Mouse (Mus musculus): ENCODE results near the gene Gpr39. TPM values are rescaled to one million over a fixed set of nuclear protein-coding genes. Genes with fewer than 3 reads are reported as not detected.

Gpr39 gene
- total and polyA plus RNA-seq, 2 experiments from 2014 or later = 0.21 to 0.24 TPM

DNA sequence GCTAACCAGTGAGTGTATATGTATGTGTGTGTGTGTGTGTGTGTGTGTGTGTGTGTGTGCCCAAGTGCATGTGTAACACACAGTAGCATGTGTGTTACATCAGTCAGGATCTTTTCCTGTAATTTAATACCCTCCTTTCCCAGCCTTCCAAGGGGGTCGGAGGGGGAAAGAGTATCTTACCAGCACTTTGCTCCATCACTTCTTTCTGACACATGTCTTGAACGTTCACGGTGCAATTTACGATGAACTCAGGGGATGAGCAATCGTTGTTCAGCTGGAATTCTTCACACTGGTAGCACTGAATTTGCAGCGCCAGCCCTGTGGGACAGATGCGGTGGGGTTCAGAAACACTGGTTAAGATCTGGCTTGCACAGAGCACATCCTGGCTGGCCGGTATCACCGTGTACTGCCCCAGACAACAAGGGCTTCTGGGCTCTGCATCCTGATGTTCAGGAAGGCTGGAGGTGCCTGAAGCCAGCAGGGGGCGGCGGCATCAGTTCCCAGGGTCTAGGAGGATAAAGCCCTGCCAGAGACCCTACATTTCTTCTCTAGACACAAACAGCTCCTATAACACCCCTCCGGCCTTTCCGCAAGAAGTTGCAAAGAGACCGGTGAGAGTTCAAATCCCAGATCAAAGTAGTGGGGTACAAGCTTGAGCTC lies 233.5 kb downstream of the Gpr39 start:
- peak overlapping the region; percentile 99 for H3K4me2 ChIP-seq (ENCODE audit: low read depth, low read length)
- no peaks in the 10 kb centered on the region for H3K36me3 ChIP-seq (ENCODE audit: insufficient read depth, low read length)
- H3K4me3 ChIP-seq (ENCODE audit: low read length) = peak overlapping the region; percentile 59
- no peaks in the 10 kb centered on the region; the same call in 1 of the 2 replicates for H3K27me3 ChIP-seq (ENCODE audit: insufficient read depth, low read length)
- ATAC-seq (0 out of 2 replicates have a peak, but pooled peaks have one; percentile 22), DNase-seq (ENCODE audit: low spot score) (peak; percentile 63)
- no peaks in the 10 kb centered on the region for H3K9me3 ChIP-seq (ENCODE audit: low read length)
- 10% methylated on average over 14 of the region's 14 CpGs for WGBS
- H3K9ac ChIP-seq (replicated peaks; ENCODE audit: low read length) = no peak overlapping the region; the same call in 1 of the 2 replicates
- H3K27ac ChIP-seq = no peak overlapping the region
- peak; percentile 64 for TF ChIP-seq CTCF (IDR thresholded peaks at IDR 0.05; ENCODE audit: low read depth)
- 0 out of 2 replicates have a peak, but pooled peaks cover 5% of the 10 kb centered on the region for H3K4me1 ChIP-seq (ENCODE audit: insufficient read depth, low read length)

DNA sequence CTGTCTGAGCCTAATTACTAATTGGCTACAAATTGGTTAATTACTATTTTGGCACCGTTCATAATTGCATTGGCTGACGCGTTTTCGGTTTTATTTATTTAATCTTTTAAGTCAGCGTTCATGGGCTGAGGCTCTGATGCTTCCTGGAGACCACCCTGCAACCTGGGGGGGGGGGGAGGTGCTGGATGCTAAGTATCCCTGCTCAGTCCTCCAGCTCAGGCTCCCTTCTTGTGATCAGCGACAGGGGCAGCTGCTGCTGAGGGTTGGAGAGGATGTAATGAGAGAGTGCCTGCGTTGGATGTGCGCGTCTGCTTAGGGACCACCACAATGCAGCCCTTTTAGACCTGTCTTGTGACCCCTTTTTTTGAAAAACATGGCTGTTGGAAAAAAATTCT lies 234.1 kb downstream of the Gpr39 start:
- Histone ChIP-seq H3K9ac (replicated peaks; ENCODE audit: low read length) (peak overlapping the region; percentile 56; the same call in 1 of the 2 replicates), H3K4me2 (ENCODE audit: low read depth, low read length) (peak overlapping the region; percentile 99), H3K36me3 (ENCODE audit: insufficient read depth, low read length) (no peaks in the 10 kb centered on the region), H3K27ac (no peak overlapping the region), H3K27me3 (ENCODE audit: insufficient read depth, low read length) (no peaks in the 10 kb centered on the region; the same call in 1 of the 2 replicates), H3K4me3 (ENCODE audit: low read length) (peak overlapping the region; percentile 59), H3K4me1 (ENCODE audit: insufficient read depth, low read length) (0 out of 2 replicates have a peak, but pooled peaks cover 5% of the 10 kb centered on the region), H3K9me3 (ENCODE audit: low read length) (no peaks in the 10 kb centered on the region)
- DNase-seq (ENCODE audit: low spot score) (peak; percentile 27), ATAC-seq (peak; percentile 24; the same call in 1 of the 2 replicates)
- 1% methylated on average over 9 of the region's 9 CpGs for WGBS
- no peak for TF ChIP-seq CTCF (IDR thresholded peaks at IDR 0.05; ENCODE audit: low read depth)

DNA sequence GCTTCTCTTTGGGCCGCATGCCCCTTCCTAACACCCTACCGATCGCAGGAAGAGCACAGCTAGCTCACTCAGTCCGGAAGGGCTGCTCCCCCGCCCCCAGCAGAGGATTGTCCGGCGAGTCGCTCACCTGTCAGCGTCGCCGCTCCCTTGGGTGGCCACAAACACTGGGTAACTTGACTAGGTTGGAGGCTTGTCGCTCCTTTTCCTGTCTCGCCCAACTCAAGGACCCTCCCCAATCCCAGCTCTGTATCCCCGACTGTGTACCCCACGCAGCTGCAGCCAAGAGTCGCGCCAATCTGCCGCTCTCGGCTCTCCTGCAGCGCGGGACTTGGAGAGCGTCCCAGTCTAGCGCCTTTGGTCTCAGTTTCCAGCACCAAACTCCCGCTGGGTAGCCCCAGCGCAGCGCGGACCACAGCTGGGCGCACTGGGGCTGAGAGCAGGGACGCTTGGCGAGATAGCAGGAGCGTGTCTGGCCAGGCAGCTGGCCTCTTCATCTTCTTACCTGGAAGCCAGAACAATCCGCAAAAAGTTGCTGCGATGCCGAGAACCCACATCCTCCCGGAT lies 234.6 kb downstream of the Gpr39 start:
- peak overlapping the region; percentile 64 for H3K27ac ChIP-seq
- no peak; the same call in 1 of the 2 replicates for TF ChIP-seq CTCF (IDR thresholded peaks at IDR 0.05; ENCODE audit: low read depth)
- under 1% methylated on average over 35 of the region's 35 CpGs for WGBS
- H3K9me3 ChIP-seq (ENCODE audit: low read length) = no peaks in the 10 kb centered on the region
- peak overlapping the region; percentile 59 for H3K4me3 ChIP-seq (ENCODE audit: low read length)
- H3K4me1 ChIP-seq (ENCODE audit: insufficient read depth, low read length) = 0 out of 2 replicates have a peak, but pooled peaks cover 5% of the 10 kb centered on the region
- H3K36me3 ChIP-seq (ENCODE audit: insufficient read depth, low read length) = no peaks in the 10 kb centered on the region
- DNase-seq (ENCODE audit: low spot score) (peak; percentile 58), ATAC-seq (peak; percentile 73)
- H3K27me3 ChIP-seq (ENCODE audit: insufficient read depth, low read length) = no peaks in the 10 kb centered on the region; the same call in 1 of the 2 replicates
- H3K9ac ChIP-seq (replicated peaks; ENCODE audit: low read length) = peak overlapping the region; percentile 56
- peak overlapping the region; percentile 99 for H3K4me2 ChIP-seq (ENCODE audit: low read depth, low read length)

DNA sequence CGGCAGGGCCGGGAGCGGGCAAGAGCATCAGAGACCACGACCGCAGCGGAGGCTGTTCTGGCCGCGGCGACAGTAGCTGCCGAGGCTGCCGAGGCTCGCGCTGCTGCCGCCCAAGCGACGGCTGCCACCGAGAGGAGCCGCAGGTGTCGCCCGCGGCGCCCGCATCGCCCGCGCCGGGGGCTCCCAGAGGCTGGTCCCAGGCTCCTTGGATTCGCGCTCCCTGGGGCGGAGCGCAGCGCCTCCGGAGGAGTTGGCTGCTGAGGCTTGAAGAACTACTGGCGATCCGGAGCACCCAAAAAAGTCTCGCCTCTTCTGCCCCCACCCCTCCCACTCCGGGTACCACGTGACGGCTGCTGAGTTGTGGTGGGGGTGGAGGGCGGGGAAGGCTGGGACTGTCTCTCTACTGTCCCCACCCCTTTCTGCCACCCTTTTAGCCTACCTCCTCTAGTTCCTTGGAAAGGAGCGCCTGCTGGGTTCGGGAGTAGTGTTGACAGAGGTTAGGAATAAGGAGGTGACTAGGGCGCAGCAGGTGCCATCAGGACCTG lies 235.2 kb downstream of the Gpr39 start:
- WGBS = 0% methylated on average over 21 of the region's 43 CpGs
- ATAC-seq = peak; percentile 68
- H3K9ac ChIP-seq (replicated peaks; ENCODE audit: low read length) = peak overlapping the region; percentile 56
- 0 out of 2 replicates have a peak, but pooled peaks cover 5% of the 10 kb centered on the region for H3K4me1 ChIP-seq (ENCODE audit: insufficient read depth, low read length)
- H3K9me3 ChIP-seq (ENCODE audit: low read length) = no peaks in the 10 kb centered on the region
- TF ChIP-seq CTCF (IDR thresholded peaks at IDR 0.05; ENCODE audit: low read depth) = no peak
- H3K4me3 ChIP-seq (ENCODE audit: low read length) = peak overlapping the region; percentile 59
- DNase-seq (ENCODE audit: low spot score) = peak; percentile 59
- no peaks in the 10 kb centered on the region for H3K36me3 ChIP-seq (ENCODE audit: insufficient read depth, low read length)
- peak overlapping the region; percentile 64 for H3K27ac ChIP-seq
- H3K27me3 ChIP-seq (ENCODE audit: insufficient read depth, low read length) = no peaks in the 10 kb centered on the region; the same call in 1 of the 2 replicates
- peak overlapping the region; percentile 99 for H3K4me2 ChIP-seq (ENCODE audit: low read depth, low read length)

DNA sequence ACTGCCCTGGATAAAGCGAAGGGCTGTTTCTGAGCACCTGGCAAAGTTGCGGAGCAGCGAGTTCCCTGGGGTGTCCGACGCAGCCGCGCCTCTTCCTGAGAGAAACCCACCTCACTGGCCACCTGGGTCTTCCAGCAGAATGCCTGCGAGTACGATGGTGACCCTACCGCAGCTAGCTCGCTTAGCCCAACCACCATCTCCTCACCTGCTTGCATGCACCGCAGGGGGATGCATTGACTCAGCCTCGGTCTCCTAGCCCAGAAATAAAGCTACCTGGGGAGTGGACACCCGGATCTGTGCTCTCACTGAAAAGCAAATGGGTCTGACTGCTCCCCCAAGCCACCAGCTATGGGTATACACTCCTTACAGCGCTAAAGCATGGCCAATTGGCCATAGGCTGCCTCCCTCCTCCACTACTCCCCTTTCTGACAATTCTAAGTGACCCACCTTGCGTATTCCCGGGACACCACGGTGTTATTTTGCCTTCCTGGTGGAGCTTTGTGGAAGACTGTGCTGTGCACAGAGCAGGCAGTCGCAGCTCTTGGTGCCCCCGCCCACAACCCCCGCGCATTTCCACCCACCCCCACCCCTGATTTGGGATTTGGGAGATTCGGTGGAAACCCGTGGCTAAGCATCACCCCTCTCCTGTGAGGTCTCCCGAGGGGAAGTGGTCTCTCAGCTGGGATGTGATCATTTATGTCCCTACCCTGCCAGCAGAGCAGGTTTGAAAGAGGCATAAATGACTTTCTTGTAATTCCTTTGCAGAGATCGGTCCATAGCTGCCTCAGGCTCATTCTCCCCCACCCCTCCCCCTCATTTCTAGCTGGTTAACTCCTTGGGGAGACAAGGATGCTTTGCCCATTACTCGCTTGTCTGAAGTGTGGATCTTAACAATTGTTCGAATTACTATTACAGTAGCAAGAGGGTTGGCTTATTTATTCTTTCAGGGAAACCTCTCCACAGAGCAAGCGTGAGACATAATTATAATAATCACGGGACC lies 236.1 kb downstream of the Gpr39 start, which contains the start of gene Lypd1:
TSS of gene Lypd1 (minus strand) at position 501 of the 1,000 bp plus-strand sequence.
- Histone ChIP-seq H3K27ac (peak within 1 kb of the TSS; percentile 64; the same call in 1 of the 2 replicates), H3K4me1 (ENCODE audit: insufficient read depth, low read length) (0 out of 2 replicates have a peak, but pooled peaks cover 5% of the 10 kb centered on the region), H3K36me3 (ENCODE audit: insufficient read depth, low read length) (no peaks in the 10 kb centered on the region), H3K4me3 (ENCODE audit: low read length) (peak within 1 kb of the TSS; percentile 59), H3K27me3 (ENCODE audit: insufficient read depth, low read length) (no peaks in the 10 kb centered on the region; the same call in 1 of the 2 replicates), H3K9me3 (ENCODE audit: low read length) (no peaks in the 10 kb centered on the region), H3K4me2 (ENCODE audit: low read depth, low read length) (peak within 1 kb of the TSS; percentile 99), H3K9ac (replicated peaks; ENCODE audit: low read length) (peak within 1 kb of the TSS; percentile 56)
- WGBS = 6% methylated on average over 30 of the region's 30 CpGs
- no peak for TF ChIP-seq CTCF (IDR thresholded peaks at IDR 0.05; ENCODE audit: low read depth)
- ATAC-seq = peak; percentile 54
- DNase-seq (ENCODE audit: low spot score) = peak; percentile 8

DNA sequence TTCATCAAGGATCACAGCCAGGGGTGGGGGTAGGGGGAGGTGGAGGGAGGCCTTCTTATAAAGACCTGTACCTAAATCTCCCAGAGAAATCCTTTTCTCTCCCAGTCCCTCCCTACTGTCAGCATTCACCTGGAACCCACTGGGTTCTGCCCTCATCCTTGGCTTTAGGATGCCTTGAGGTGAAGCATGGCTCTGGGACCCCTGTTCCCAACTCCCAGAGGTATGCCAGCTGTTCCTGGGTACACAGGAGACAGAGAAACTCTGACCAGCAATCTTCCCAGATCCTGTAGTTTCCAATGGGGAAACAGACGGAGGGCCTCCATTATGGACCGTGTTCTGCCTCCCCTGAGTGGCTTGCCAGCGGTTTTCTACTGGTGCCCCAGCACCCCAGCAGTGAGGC lies 243.9 kb downstream of the Gpr39 start:
- Histone ChIP-seq H3K9me3 (ENCODE audit: low read length) (no peaks in the 10 kb centered on the region), H3K36me3 (ENCODE audit: insufficient read depth, low read length) (no peaks in the 10 kb centered on the region), H3K4me1 (ENCODE audit: insufficient read depth, low read length) (no peaks in the 10 kb centered on the region), H3K4me3 (ENCODE audit: low read length) (no peak overlapping the region), H3K27me3 (ENCODE audit: insufficient read depth, low read length) (no peaks in the 10 kb centered on the region), H3K9ac (replicated peaks; ENCODE audit: low read length) (no peak overlapping the region), H3K4me2 (ENCODE audit: low read depth, low read length) (no peak overlapping the region), H3K27ac (no peak overlapping the region)
- no peak for DNase-seq (ENCODE audit: low spot score)
- ATAC-seq = no peak
- WGBS = 97% methylated on average over 3 of the region's 3 CpGs
- no peak for TF ChIP-seq CTCF (IDR thresholded peaks at IDR 0.05; ENCODE audit: low read depth)
